Mouse (Mus musculus) megakaryocyte, embryonic 14.5 days (primary cell): Measurements from ENCODE around the gene Borcs7. TPM values are rescaled to one million over a fixed set of nuclear protein-coding genes. Genes with fewer than 3 reads are reported as not detected.
"Not testable (repeated sequence)": the region's sequence is repeated elsewhere in the genome, so short reads cannot be mapped to it uniquely, and the experiment has no call there.

ENCODE experiments used
- H3K27me3 ChIP-seq: replicated peaks from 2 replicates; pipeline ENCODE3; 2012; ENCODE audit warnings: inconsistent platforms
- H3K36me3 ChIP-seq: replicated peaks from 2 replicates; pipeline ENCODE3; 2012; ENCODE audit warnings: low read length, inconsistent platforms, mixed read lengths
- H3K4me1 ChIP-seq: 2 replicates; pipeline ENCODE4 v1.6.1; 2012; ENCODE audit warnings: inconsistent platforms
- H3K4me3 ChIP-seq: replicated peaks from 2 replicates; pipeline ENCODE3; 2012; ENCODE audit warnings: moderate library complexity, mild to moderate bottlenecking, inconsistent platforms
- H3K9me3 ChIP-seq: 2 replicates; pipeline ENCODE4 v1.6.1; 2012; ENCODE audit warnings: inconsistent platforms
- FLI1 ChIP-seq: IDR thresholded peaks from 2 replicates; pipeline ENCODE4 v1.6.1; 2012; ENCODE audit warnings: low read length, inconsistent platforms, mixed read lengths
- GATA1 ChIP-seq: IDR thresholded peaks from 3 replicates; pipeline ENCODE4 v1.6.1; 2012; ENCODE audit warnings: mixed read lengths, low read length, inconsistent platforms, borderline replicate concordance
- polyA plus RNA-seq: library from polyadenylated mRNA; stranded (reverse); fragments of >175 nt; gene quantifications from 2 replicates; pipeline ENCODE4 v1.2.3, GENCODE M21; 2012; ENCODE audit warnings: low replicate concordance; ENCODE audit not compliant: insufficient read depth

The Borcs7 gene
- polyA plus RNA-seq, 1 experiment = 0.97 TPM

GRCm38 (mm10) chr19:46731351-46731750, 41.6 kb downstream of the Borcs7 start:
- no peaks in the 10 kb centered on the region for H3K36me3 ChIP-seq
- peaks cover 13% of the 10 kb centered on the region for H3K4me1 ChIP-seq
- TF ChIP-seq GATA1 = no peak
- TF ChIP-seq FLI1 = no peak

GRCm38 (mm10) chr19:46732673-46733072, 43.0 kb downstream of the Borcs7 start:
- peaks cover 12% of the 10 kb centered on the region for H3K4me1 ChIP-seq
- H3K36me3 ChIP-seq, H3K4me3 ChIP-seq, H3K9me3 ChIP-seq: not testable (repeated sequence)
- peaks cover 42% of the 10 kb centered on the region for H3K27me3 ChIP-seq

More at GRCm38 (mm10) chr19:46731351-46731750, 41.6 kb downstream of the Borcs7 start:
- Histone ChIP-seq H3K9me3 (no peaks in the 10 kb centered on the region), H3K4me3 (no peak overlapping the region), H3K27me3 (peaks cover 32% of the 10 kb centered on the region)

- H3K36me3 ChIP-seq = no peaks in the 10 kb centered on the region
- peaks cover 43% of the 10 kb centered on the region for H3K27me3 ChIP-seq
- no peaks in the 10 kb centered on the region for H3K9me3 ChIP-seq
- TF ChIP-seq FLI1 (no peak), GATA1 (no peak)
- H3K4me3 ChIP-seq = no peak overlapping the region
- peaks cover 3% of the 10 kb centered on the region for H3K4me1 ChIP-seq
Measured at GRCm38 (mm10) chr19:46733626-46734025, 43.9 kb downstream of the Borcs7 start.

- TF ChIP-seq GATA1 = no peak
- TF ChIP-seq FLI1 = no peak
- Histone ChIP-seq H3K4me1 (peaks cover 4% of the 10 kb centered on the region), H3K4me3 (no peak overlapping the region), H3K27me3 (peaks cover 51% of the 10 kb centered on the region), H3K36me3 (no peaks in the 10 kb centered on the region), H3K9me3 (no peaks in the 10 kb centered on the region)
Measured at GRCm38 (mm10) chr19:46735241-46735640, 45.5 kb downstream of the Borcs7 start.

- peaks cover 52% of the 10 kb centered on the region for H3K27me3 ChIP-seq
- TF ChIP-seq FLI1 = no peak
- TF ChIP-seq GATA1 = no peak
- H3K9me3 ChIP-seq = no peaks in the 10 kb centered on the region
- H3K36me3 ChIP-seq = no peaks in the 10 kb centered on the region
- H3K4me1 ChIP-seq = peaks cover 7% of the 10 kb centered on the region
- no peak overlapping the region for H3K4me3 ChIP-seq
Measured at GRCm38 (mm10) chr19:46737106-46737505, 47.4 kb downstream of the Borcs7 start.

GRCm38 (mm10) chr19:46740341-46741008, 50.8 kb downstream of the Borcs7 start:
- H3K36me3 ChIP-seq = no peaks in the 10 kb centered on the region

GRCm38 (mm10) chr19:46741574-46741973, 51.9 kb downstream of the Borcs7 start:
- Histone ChIP-seq H3K4me1 (peaks cover 4% of the 10 kb centered on the region; the same call in 1 of the 2 replicates), H3K36me3 (no peaks in the 10 kb centered on the region), H3K9me3 (no peaks in the 10 kb centered on the region), H3K27me3 (peaks cover 53% of the 10 kb centered on the region), H3K4me3 (no peak overlapping the region)
- no peak for TF ChIP-seq GATA1
- TF ChIP-seq FLI1 = no peak

More at GRCm38 (mm10) chr19:46740341-46741008, 50.8 kb downstream of the Borcs7 start:
- Histone ChIP-seq H3K27me3 (peaks cover 49% of the 10 kb centered on the region), H3K4me1 (peaks cover 4% of the 10 kb centered on the region), H3K4me3 (no peak overlapping the region), H3K9me3 (no peaks in the 10 kb centered on the region)
- TF ChIP-seq FLI1 = no peak
- TF ChIP-seq GATA1 = no peak

- peaks cover 39% of the 10 kb centered on the region for H3K27me3 ChIP-seq
- no peaks in the 10 kb centered on the region for H3K36me3 ChIP-seq
- no peak overlapping the region for H3K4me3 ChIP-seq
- H3K4me1 ChIP-seq = 0 out of 2 replicates have a peak, but pooled peaks cover 4% of the 10 kb centered on the region
- H3K9me3 ChIP-seq = no peaks in the 10 kb centered on the region
- TF ChIP-seq FLI1 = no peak
- no peak for TF ChIP-seq GATA1
Measured at GRCm38 (mm10) chr19:46744681-46745080, 55.0 kb downstream of the Borcs7 start.

- Histone ChIP-seq H3K27me3 (peaks cover 42% of the 10 kb centered on the region), H3K9me3 (no peaks in the 10 kb centered on the region), H3K4me1 (no peaks in the 10 kb centered on the region), H3K4me3 (no peak overlapping the region), H3K36me3 (no peaks in the 10 kb centered on the region)
- TF ChIP-seq FLI1 (no peak), GATA1 (no peak)
Measured at GRCm38 (mm10) chr19:46747799-46748198, 58.1 kb downstream of the Borcs7 start.

GRCm38 (mm10) chr19:46752235-46752634, 62.5 kb downstream of the Borcs7 start:
- no peaks in the 10 kb centered on the region for H3K9me3 ChIP-seq
- H3K4me3 ChIP-seq = no peak overlapping the region
- no peaks in the 10 kb centered on the region for H3K36me3 ChIP-seq
- no peak for TF ChIP-seq GATA1
- no peak for TF ChIP-seq FLI1
- H3K27me3 ChIP-seq = peaks cover 39% of the 10 kb centered on the region
- H3K4me1 ChIP-seq = no peaks in the 10 kb centered on the region

Other genes with a start within 250 kb of the Borcs7 start
- gene Trim8, start 188.2 kb upstream of the Borcs7 start, polyA plus RNA-seq = 207 and 435 TPM in 2 replicates
- 5.8 and 22.9 TPM in 2 replicates for gene Arl3, start 116.7 kb upstream of the Borcs7 start, polyA plus RNA-seq
- gene Sfxn2, start 116.5 kb upstream of the Borcs7 start, polyA plus RNA-seq = 0.38 TPM in 1 of 2 replicates, not detected in the other
- gene Wbp1l, start 90.8 kb upstream of the Borcs7 start, polyA plus RNA-seq = 43.5 and 51.0 TPM in 2 replicates
- gene Cyp17a1, start 16.7 kb upstream of the Borcs7 start, polyA plus RNA-seq = not detected in 2 replicates
- gene As3mt, start 17.6 kb downstream of the Borcs7 start, polyA plus RNA-seq = 1.4 TPM in 1 of 2 replicates, not detected in the other
- gene Cnnm2, start 71.7 kb downstream of the Borcs7 start, polyA plus RNA-seq = 2.6 TPM in 1 of 2 replicates, not detected in the other